Mouse (Mus musculus): ENCODE measurements around the gene Chst5. TPM values are rescaled to one million over a fixed set of nuclear protein-coding genes. Genes with fewer than 3 reads are reported as not detected.

Gene Chst5
- total and polyA plus RNA-seq, 3 experiments = not detected

GRCm38 (mm10) chr8:111947144-111947543, 36.9 kb upstream of the Chst5 start:
- no peaks in the 10 kb centered on the region for H3K27me3 ChIP-seq (ENCODE audit: control insufficient read depth in 1 of 2, insufficient read depth in 2 of 2, low read length in 2 of 2)
- no peaks in the 10 kb centered on the region for H3K79me2 ChIP-seq (ENCODE audit: control insufficient read depth, insufficient read depth, low read length, poor library complexity)
- peaks cover 0 to 2% of the 10 kb centered on the region in 2 experiments; a peak in 2 of 4 replicates for H3K36me3 ChIP-seq (ENCODE audit: control insufficient read depth in 1 of 2, insufficient read depth in 2 of 2, low read length in 2 of 2)
- H3K9me3 ChIP-seq (replicated peaks; ENCODE audit: insufficient read depth, low read length) = no peaks in the 10 kb centered on the region
- no peak for TF ChIP-seq RAD21 (IDR thresholded peaks at IDR 0.05; ENCODE audit: low read depth, low read length)
- TF ChIP-seq ETS1 (IDR thresholded peaks at IDR 0.05; ENCODE audit: low read depth, low read length) = no peak
- TF ChIP-seq UBTF (IDR thresholded peaks at IDR 0.05; ENCODE audit: borderline replicate concordance, insufficient read depth, low read depth, low read length) = no peak
- no peak for TF ChIP-seq ZMIZ1 (IDR thresholded peaks at IDR 0.05; ENCODE audit: low read depth, low read length)
- TF ChIP-seq ELF1 (IDR thresholded peaks at IDR 0.05; ENCODE audit: low read depth, low read length) = no peak
- TF ChIP-seq ZC3H11A (IDR thresholded peaks at IDR 0.05; ENCODE audit: low read depth, low read length) = no peak
- TF ChIP-seq MAX (IDR thresholded peaks at IDR 0.05; ENCODE audit: low read length) = no peak
- TF ChIP-seq USF1 (IDR thresholded peaks at IDR 0.05; ENCODE audit: low read depth, low read length) = no peak
- no peak for TF ChIP-seq SMC3 (IDR thresholded peaks at IDR 0.05; ENCODE audit: low read depth, low read length)
- no peak for TF ChIP-seq KAT2A (conservative IDR thresholded peaks at IDR 0.05; ENCODE audit: low read depth, low read length)
- TF ChIP-seq CTCF (IDR thresholded peaks at IDR 0.05 in 2 of 3, conservative IDR thresholded peaks at IDR 0.05 in 1 of 3; ENCODE audit: control insufficient read depth in 1 of 3, insufficient read depth in 1 of 3, low read depth in 2 of 3, low read length in 3 of 3, poor library complexity in 1 of 3, severe bottlenecking in 1 of 3) = no peak
- no peak for TF ChIP-seq TAL1 (IDR thresholded peaks at IDR 0.05; ENCODE audit: low read length)
- TF ChIP-seq MXI1 (IDR thresholded peaks at IDR 0.05; ENCODE audit: low read depth, low read length) = no peak
- no peak for TF ChIP-seq MYB (IDR thresholded peaks at IDR 0.05; ENCODE audit: low read depth, low read length)
- no peak for TF ChIP-seq USF2 (IDR thresholded peaks at IDR 0.05; ENCODE audit: borderline replicate concordance in 1 of 2, insufficient read depth in 1 of 2, low read depth in 1 of 2, low read length in 2 of 2)
- no peak for TF ChIP-seq BHLHE40 (IDR thresholded peaks at IDR 0.05; ENCODE audit: borderline replicate concordance, low read depth, low read length)
- H3K4me3 ChIP-seq (ENCODE audit: control insufficient read depth in 1 of 2, insufficient read depth in 1 of 2, low read depth in 2 of 2, low read length in 2 of 2) = no peak overlapping the region
- H3K4me1 ChIP-seq (ENCODE audit: control insufficient read depth in 1 of 2, insufficient read depth in 2 of 2, low read length in 2 of 2) = no peaks in the 10 kb centered on the region
- no peak for DNase-seq (ENCODE audit: low read depth, low spot score)
- H3K27ac ChIP-seq (ENCODE audit: control insufficient read depth, low read depth, low read length) = no peak overlapping the region
- no peak overlapping the region for H3K9ac ChIP-seq (ENCODE audit: control insufficient read depth, low read depth, low read length, poor library complexity, severe bottlenecking)

- TF ChIP-seq E2F4 (IDR thresholded peaks at IDR 0.05; ENCODE audit: borderline replicate concordance, low read depth, low read length) = no peak
- no peak for TF ChIP-seq MAX (IDR thresholded peaks at IDR 0.05; ENCODE audit: low read length)
- TF ChIP-seq NELFE (IDR thresholded peaks at IDR 0.05; ENCODE audit: low read depth, low read length) = no peak
- no peak for TF ChIP-seq MEF2A (IDR thresholded peaks at IDR 0.05; ENCODE audit: extremely low read depth, insufficient replicate concordance, low read depth, low read length, poor library complexity, severe bottlenecking)
- TF ChIP-seq NRF1 (IDR thresholded peaks at IDR 0.05; ENCODE audit: insufficient read depth, low read depth, low read length, poor library complexity, severe bottlenecking) = no peak
- no peak for TF ChIP-seq MAZ (IDR thresholded peaks at IDR 0.05; ENCODE audit: low read depth, low read length)
- no peak for TF ChIP-seq GABPA (IDR thresholded peaks at IDR 0.05; ENCODE audit: low read depth, low read length)
- no peak for TF ChIP-seq TAL1 (IDR thresholded peaks at IDR 0.05; ENCODE audit: low read length)
- DNase-seq (ENCODE audit: low read depth, low spot score) = no peak
- Histone ChIP-seq H3K9ac (ENCODE audit: control insufficient read depth, low read depth, low read length, poor library complexity, severe bottlenecking) (no peak overlapping the region), H3K4me3 (ENCODE audit: control insufficient read depth in 1 of 2, insufficient read depth in 1 of 2, low read depth in 2 of 2, low read length in 2 of 2) (no peak overlapping the region), H3K9me3 (replicated peaks; ENCODE audit: insufficient read depth, low read length) (no peaks in the 10 kb centered on the region), H3K36me3 (ENCODE audit: control insufficient read depth in 1 of 2, insufficient read depth in 2 of 2, low read length in 2 of 2) (peaks cover 2 to 4% of the 10 kb centered on the region in 2 experiments), H3K79me2 (ENCODE audit: control insufficient read depth, insufficient read depth, low read length, poor library complexity) (peaks cover 5% of the 10 kb centered on the region; the same call in 1 of the 2 replicates), H3K27me3 (ENCODE audit: control insufficient read depth in 1 of 2, insufficient read depth in 2 of 2, low read length in 2 of 2) (no peaks in the 10 kb centered on the region), H3K27ac (ENCODE audit: control insufficient read depth, low read depth, low read length) (no peak overlapping the region), H3K4me1 (ENCODE audit: control insufficient read depth in 1 of 2, insufficient read depth in 2 of 2, low read length in 2 of 2) (peaks cover 2 to 12% of the 10 kb centered on the region in 2 experiments; a peak in 2 of 4 replicates)
Observed at GRCm38 (mm10) chr8:111943544-111943943, 33.3 kb upstream of the Chst5 start.
